Comparison of ENCODE assay signal across 1 mouse cellular context in the genomic region with DNA sequence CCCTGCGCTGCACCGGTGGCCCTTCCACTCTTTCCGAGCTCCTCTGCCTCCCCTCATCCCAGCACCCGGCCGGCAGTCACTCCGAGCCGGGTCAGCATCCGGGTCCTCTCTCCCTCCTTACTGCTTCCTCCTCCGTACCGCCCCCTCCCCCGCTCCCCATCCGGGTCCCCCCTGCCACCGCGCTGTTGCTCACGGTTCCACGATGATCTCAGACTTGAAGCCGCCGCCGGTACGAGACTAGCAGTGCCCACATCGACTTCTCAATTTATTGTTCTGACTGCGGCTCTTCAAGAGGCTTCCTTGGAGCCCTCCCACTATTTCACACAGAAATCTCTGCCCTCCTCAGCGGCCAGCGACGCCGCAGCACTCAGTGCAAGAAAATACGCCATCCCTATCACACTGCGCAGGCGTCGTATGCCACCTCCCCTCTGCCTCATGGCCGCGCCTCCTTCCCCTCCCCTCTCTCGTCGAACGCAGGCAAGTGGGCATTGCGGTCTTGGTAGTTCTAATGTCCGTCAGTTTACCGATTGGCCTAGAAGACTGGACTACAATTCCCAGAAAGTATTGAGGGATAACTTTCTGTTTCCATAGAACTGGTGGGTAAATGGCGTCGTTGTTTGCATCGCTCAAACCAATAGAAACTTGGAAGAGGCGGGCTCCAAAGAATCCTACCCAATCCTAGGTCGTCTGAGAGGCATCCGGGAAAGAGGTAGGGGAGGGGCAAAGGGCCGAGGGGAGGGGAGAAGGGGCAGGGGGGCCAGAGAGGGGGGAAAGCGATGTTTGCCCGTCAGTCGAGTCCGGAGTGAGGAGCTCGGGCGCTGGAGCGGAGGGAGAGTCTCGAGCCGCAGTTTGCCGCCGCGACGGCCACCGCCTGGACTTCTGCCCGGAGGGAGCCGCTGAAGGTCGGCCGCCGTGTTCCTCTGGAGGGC.
A peak's percentile ranks its signal among the peaks of the same experiment; 100 is the strongest.
TF ChIP-seq lines count a peak whose summit lies in the region.

A gene (plus strand): TSS at position 220 of the 929 bp plus-strand sequence.
A gene (minus strand): TSS at position 476 of the 929 bp plus-strand sequence.

TF ChIP-seq in myocyte, 11 proteins besides CTCF, POLR2A, EP300 and RAD21 (continued from another document):
- no peak for TF ChIP-seq E2F4 (IDR thresholded peaks at IDR 0.05; ENCODE audit: insufficient read depth)
- peak; percentile 83 for TF ChIP-seq POLR2AphosphoS2 (IDR thresholded peaks at IDR 0.05; ENCODE audit: insufficient read length, low read depth)
- no peak for TF ChIP-seq MYOG (IDR thresholded peaks at IDR 0.05; ENCODE audit: control insufficient read depth in 1 of 3, insufficient read depth in 1 of 3, insufficient read length in 2 of 3, low read depth in 2 of 3)
- no peak for TF ChIP-seq REST (IDR thresholded peaks at IDR 0.05; ENCODE audit: insufficient read depth, insufficient read length)
- no peak for TF ChIP-seq CEBPB (IDR thresholded peaks at IDR 0.05; ENCODE audit: insufficient read depth, poor library complexity, severe bottlenecking)
- TF ChIP-seq USF1 (IDR thresholded peaks at IDR 0.05; ENCODE audit: low read depth), result no peak
- no peak for TF ChIP-seq MAX (IDR thresholded peaks at IDR 0.05; ENCODE audit: low read depth)
- peak in 1 of 3 experiments; percentile 14 for TF ChIP-seq MYOD1 (IDR thresholded peaks at IDR 0.05; ENCODE audit: control insufficient read depth in 1 of 3, insufficient read length in 2 of 3, low read depth in 2 of 3)
- no peak for TF ChIP-seq TCF3 (IDR thresholded peaks at IDR 0.05; ENCODE audit: insufficient read length, low read depth)
